Mouse (Mus musculus) frontal cortex, postnatal 36 days (tissue): ENCODE measurements around the gene Xpo5.
A peak's percentile ranks its signal among the peaks of the same experiment; 100 is the strongest.

ENCODE experiments used
- DNase-seq, 2 experiments: peaks; one replicate each; pipeline ENCODE4 v3.0.0; 2022; ENCODE audit warnings: low spot score in 2 of 2

The Xpo5 gene

GRCm38 (mm10) chr17:46201151-46201550 lies 1.4 kb upstream of the Xpo5 start:
- peak in 1 of 2 experiments; percentile 4 for DNase-seq

- DNase-seq = peak in 1 of 2 experiments; percentile 48
Measured at GRCm38 (mm10) chr17:46203078-46203477, 496 bp downstream of the Xpo5 start.

- DNase-seq = no peak
Measured at GRCm38 (mm10) chr17:46206676-46207075, 4.1 kb downstream of the Xpo5 start.

GRCm38 (mm10) chr17:46210550-46210949 lies 8.0 kb downstream of the Xpo5 start:
- no peak for DNase-seq

GRCm38 (mm10) chr17:46221601-46222000 lies 19.0 kb downstream of the Xpo5 start:
- DNase-seq = no peak

GRCm38 (mm10) chr17:46227576-46227975 lies 25.0 kb downstream of the Xpo5 start:
- no peak for DNase-seq

GRCm38 (mm10) chr17:46236067-46236466 lies 33.5 kb downstream of the Xpo5 start:
- DNase-seq = no peak

- DNase-seq = no peak
Measured at GRCm38 (mm10) chr17:46237079-46237478, 34.5 kb downstream of the Xpo5 start.

- no peak for DNase-seq
Measured at GRCm38 (mm10) chr17:46237480-46237879, 34.9 kb downstream of the Xpo5 start.

GRCm38 (mm10) chr17:46239516-46240114 lies 37.0 kb downstream of the Xpo5 start:
- no peak for DNase-seq

- no peak for DNase-seq
Measured at GRCm38 (mm10) chr17:46241471-46241870, 38.9 kb downstream of the Xpo5 start.

- no peak for DNase-seq
Measured at GRCm38 (mm10) chr17:46242274-46242673, 39.7 kb downstream of the Xpo5 start.

GRCm38 (mm10) chr17:46242993-46243392 lies 40.4 kb downstream of the Xpo5 start:
- DNase-seq = no peak

- no peak for DNase-seq
Measured at GRCm38 (mm10) chr17:46243624-46244023, 41.0 kb downstream of the Xpo5 start.

GRCm38 (mm10) chr17:46244579-46244978 lies 42.0 kb downstream of the Xpo5 start:
- no peak for DNase-seq

- DNase-seq = peak; percentile 95 to 97
Measured at GRCm38 (mm10) chr17:46247512-46248188, 45.1 kb downstream of the Xpo5 start, which contains the start of the genes Polr1c and Yipf3. Polr1c (minus strand) TSS chr17:46248054. Yipf3 (plus strand) TSS chr17:46248080.

- no peak for DNase-seq
Measured at GRCm38 (mm10) chr17:46248189-46248522, 45.6 kb downstream of the Xpo5 start.

- no peak for DNase-seq
Measured at GRCm38 (mm10) chr17:46251174-46251573, 48.6 kb downstream of the Xpo5 start.

- no peak for DNase-seq
Measured at GRCm38 (mm10) chr17:46252571-46253451, 50.2 kb downstream of the Xpo5 start.

- DNase-seq = peak; percentile 94 to 97
Measured at GRCm38 (mm10) chr17:46253452-46254084, 51.0 kb downstream of the Xpo5 start, which contains the start of gene Lrrc73. Lrrc73 (plus strand) TSS chr17:46253531.

- DNase-seq = peak; percentile 54
Measured at GRCm38 (mm10) chr17:46254106-46254505, 51.5 kb downstream of the Xpo5 start.

GRCm38 (mm10) chr17:46255147-46255546 lies 52.6 kb downstream of the Xpo5 start:
- no peak for DNase-seq
